Mouse (Mus musculus) frontal cortex, adult (tissue): ENCODE data around the gene Eif3c.

Experiments
- ATAC-seq: cut with Nextera tagmentation; 2 replicates; pipeline ENCODE4 v1.9.2; 2017; ENCODE audit warnings: mild to moderate bottlenecking, moderate library complexity, mixed read lengths; ENCODE audit not compliant: low TSS enrichment

Eif3c gene

GRCm38 (mm10) chr7:126554796-126555195, 11.4 kb downstream of the Eif3c start:
- ATAC-seq = no peak

- no peak for ATAC-seq
These were observed 20.6 kb downstream of the Eif3c start for GRCm38 (mm10) chr7:126545631-126546030.

GRCm38 (mm10) chr7:126541661-126542060, 24.6 kb downstream of the Eif3c start:
- no peak for ATAC-seq

DNA sequence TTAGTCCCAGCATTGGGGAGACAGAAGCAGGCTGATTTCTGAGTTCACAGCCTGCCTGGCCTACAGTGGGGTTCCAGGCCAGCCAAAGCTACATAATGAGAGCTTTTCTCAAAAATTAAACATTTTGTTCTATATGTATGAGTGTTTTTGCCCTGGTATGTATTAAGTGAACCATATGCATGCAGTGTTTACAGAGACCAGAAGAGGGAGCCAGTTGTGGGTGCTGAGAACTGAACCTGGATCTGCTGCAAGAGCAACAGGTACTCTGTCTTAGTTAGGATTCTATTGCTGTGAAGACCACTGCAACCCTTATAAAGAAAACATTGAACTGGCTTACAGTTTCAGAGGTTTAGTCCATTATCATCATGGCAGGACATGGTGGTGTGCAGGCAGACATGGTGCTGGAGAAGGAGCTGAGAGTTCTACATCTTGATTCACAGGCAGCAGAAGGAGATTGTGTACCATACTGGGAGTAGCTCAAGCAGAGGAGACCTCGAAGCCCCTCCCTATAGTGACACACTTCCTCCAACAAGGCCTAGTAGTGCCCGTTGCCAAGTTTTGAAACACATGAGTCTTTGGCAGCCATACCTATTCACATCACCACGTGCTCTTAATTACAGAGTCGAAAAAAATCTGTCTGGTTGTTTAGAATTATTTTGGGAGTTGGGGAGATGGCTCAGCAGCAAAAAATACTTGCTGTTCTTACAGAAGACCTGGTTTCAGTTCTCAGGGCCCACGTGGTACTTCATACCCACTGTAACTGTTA, 28.2 kb downstream of the Eif3c start:
- ATAC-seq = no peak

- no peak for ATAC-seq
These were observed 29.7 kb downstream of the Eif3c start for GRCm38 (mm10) chr7:126536466-126536865.

DNA sequence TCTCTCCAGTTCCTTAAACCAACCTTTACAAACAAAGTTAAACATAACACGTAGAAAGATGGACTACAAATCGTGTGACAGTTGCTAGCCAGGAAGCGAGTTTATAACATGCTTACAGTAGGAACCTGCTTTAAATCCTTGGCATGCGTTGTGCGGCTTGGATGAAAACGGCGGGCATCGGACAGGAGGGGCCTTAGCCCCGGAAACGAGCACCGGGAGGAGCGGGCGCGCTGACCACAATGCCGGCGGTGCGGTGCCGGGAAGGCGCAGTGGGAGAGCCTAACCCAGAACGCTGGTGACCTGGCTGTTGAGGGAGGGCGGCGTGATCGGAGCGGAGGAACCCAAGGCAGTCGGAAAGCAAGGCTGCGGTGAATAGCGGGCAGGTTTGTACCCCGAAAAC, 30.4 kb downstream of the Eif3c start:
- ATAC-seq = no peak; the same call in 1 of the 2 replicates

DNA sequence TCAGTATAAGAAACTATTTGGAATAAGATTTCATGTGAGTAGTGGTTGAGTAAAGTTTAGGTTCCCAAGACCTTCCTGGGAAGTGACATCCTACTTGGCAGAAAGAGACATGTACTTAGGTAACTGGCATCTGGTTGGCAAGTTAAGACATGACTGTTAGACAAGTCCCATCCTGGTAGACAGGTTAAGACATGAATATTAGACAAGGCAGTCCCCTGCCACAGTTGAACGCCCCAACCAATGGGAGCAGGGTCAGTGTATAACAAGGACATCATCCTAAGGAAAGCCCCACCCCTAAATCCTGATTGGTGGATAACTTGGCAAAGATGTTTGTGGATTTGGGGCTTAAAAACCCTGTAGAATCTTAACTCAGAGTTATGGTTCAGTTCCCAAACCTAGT, 32.8 kb downstream of the Eif3c start:
- no peak for ATAC-seq

DNA sequence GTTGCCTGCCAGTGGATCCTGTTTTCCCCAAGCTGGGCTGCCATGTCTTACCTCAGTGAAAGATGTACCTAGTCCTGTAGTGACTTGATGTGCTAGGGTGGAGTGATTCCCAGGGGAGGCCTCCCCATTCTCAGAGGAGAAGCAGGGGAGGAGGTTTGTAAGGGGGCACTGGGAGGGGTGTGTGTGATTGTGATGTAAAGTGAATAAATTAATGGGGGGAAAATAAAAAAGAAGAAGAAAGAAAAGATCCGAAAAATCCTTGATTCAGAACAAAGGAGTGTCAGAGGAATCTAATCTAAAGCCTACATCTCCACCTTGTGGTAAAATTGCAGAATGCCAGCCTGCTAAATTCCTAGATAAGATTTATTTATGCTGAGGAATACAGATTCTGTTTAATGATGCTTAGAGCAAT, 38.0 kb downstream of the Eif3c start:
- ATAC-seq = no peak; the same call in 1 of the 2 replicates

- ATAC-seq = no peak
These were observed 42.9 kb downstream of the Eif3c start for GRCm38 (mm10) chr7:126523316-126523715.

GRCm38 (mm10) chr7:126519513-126519912, 46.7 kb downstream of the Eif3c start:
- no peak; the same call in 1 of the 2 replicates for ATAC-seq

GRCm38 (mm10) chr7:126518261-126518941, 47.8 kb downstream of the Eif3c start:
- ATAC-seq = no peak

DNA sequence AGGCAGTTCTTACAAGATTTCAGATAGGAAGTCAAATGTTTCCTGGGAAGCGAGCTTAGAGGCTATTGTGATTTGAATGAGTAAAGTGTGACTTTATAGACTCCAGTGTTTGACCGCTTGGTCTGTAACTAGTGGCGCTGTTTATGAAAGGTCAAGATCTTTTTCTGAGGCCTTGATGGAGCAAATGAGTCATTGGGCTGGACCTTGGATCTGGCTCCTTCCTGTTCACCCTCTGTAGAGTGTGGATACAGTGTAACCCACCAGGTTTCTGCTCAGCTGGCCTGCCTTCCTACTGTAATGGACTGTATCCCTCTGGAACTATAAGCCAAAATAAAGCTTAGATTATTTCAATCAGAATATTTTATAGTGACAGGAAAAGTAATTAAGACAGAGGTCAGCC, 54.9 kb downstream of the Eif3c start:
- ATAC-seq = no peak

- ATAC-seq = no peak
These were observed 59.0 kb downstream of the Eif3c start for GRCm38 (mm10) chr7:126507126-126507778.

GRCm38 (mm10) chr7:126504913-126505312, 61.3 kb downstream of the Eif3c start:
- ATAC-seq = no peak

- peak; percentile 84 for ATAC-seq
These were observed 62.8 kb downstream of the Eif3c start, which contains the start of gene Atxn2l for GRCm38 (mm10) chr7:126503273-126503878. Gene Atxn2l (minus strand): TSS chr7:126503437.

- no peak for ATAC-seq
These were observed 63.5 kb downstream of the Eif3c start for GRCm38 (mm10) chr7:126502751-126503150.

GRCm38 (mm10) chr7:126502023-126502741, 64.0 kb downstream of the Eif3c start:
- ATAC-seq = peak; percentile 81

DNA sequence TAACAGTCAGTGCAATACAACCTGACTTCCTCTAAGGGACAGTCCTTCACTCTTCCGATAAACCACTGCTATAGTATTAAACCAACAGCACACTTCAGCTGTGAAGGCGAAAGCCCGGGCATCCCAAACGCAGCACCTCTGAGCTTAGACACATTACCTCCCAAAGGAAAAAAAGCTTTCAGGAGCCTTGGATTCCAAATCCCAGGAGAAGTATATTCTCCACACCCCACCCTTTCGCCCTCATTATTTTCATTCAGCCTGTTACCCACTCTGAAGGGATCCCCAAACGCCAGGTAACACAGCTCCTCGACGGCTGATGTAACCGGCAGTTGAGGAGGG, 64.6 kb downstream of the Eif3c start:
- ATAC-seq = no peak

DNA sequence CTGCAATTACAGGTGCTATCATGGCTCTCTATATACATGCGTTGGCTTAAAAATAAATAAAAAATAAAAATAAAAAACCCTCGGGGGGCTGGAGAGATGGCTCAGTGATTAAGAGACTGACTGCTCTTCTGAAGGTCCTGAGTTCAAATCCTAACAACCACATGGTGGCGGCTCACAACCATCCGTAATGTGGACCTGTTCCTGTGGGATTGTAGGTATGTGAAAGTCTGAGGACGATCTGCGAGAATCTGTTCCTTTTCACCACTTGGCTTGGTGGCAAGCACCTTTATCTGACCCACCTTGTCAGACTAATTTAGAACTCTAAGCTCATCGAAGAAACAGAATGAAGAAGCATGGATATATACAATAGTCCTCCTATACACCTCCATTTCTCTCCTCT, 66.8 kb downstream of the Eif3c start:
- no peak for ATAC-seq

DNA sequence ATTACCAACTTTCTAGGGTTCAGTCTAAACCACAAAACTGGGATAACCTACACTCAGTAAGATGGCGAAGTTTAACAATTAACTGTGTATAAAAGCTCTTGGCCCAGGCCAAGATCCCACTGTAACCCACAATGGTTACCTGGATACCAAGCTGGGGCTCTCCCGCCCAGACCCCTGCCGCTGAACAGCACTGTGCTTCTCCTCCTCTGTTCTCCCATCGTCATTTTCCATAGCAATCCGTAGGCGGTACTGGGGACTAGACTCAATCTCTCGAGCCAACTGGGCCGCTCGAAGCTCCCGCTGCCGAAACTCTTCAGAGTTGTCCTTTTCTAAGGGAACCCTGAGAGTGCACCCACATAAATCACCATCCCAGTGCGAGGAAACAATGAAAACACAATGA, 68.2 kb downstream of the Eif3c start:
- ATAC-seq = no peak

DNA sequence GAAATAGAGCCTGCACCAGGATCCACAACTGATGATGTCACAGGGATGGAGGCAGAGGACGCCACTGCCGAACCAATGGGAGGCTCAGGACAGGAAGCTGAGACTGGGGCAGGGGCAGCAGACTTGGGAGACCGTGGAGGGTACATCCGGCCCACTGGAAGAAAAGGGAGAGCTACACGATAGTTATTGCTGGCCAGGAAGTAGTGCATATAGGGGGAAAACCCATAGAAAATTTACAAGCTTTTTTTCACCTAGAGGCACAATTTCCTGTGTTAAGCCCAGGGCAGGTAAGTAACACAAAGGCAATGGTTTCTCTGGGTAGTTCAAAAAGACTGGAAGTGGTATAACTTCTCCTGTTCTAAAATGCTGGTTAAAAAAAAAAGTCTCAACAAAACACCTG, 69.7 kb downstream of the Eif3c start:
- ATAC-seq = no peak
